Mouse (Mus musculus): ENCODE results near the gene Dnajc10. TPM values are rescaled to one million over a fixed set of nuclear protein-coding genes. Genes with fewer than 3 reads are reported as not detected.

Gene Dnajc10
- 106 and 114 TPM in 2 replicates for polyA plus RNA-seq (2014; fragmentation: Nextera tagmentation; extraction: Ambion mirVana)

DNA sequence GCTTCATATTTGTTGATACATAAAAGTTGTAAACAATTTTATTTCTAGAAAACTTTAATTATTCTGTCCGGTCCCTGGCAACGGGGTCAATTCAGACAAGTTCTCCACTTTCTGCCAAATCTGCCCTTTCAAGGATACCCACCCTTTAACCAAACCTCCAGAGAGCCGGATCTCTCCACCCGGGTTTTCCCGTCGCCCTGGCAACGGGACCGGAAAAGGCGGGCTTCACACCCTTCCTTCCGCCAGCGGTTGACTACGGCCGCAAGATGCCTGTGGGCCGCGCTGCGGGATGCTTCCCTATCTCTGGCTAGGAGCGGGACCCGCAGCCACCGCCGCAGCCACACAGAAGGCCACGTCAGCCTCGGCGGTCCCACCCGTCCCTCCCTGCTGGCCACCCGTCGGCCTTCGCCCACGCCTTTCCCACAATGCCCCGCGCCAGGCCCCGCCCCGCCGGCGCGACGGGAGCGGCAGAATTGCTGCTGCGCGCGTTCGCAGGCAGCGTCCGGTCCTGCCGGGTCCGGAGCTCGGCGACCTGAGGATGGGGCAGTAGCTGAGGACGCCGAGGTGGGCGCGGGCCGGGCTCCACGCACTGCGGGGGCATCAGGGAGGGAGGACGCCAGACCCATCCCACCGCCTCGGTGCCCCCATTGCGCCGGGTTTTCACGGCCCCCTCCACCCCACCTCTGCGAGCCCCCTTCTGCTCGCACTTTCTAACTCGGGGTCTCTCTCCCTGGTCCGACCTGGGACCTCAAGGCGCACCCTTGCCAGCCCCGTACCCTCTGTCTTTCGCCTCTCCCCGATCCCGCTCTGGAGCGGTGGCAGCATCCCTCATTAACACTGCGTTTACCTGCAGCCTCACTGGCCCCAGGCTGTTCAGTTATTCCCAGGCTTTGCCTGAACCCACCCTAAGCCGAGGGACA is at the start of gene Dnajc10:
Dnajc10 (plus strand) TSS at position 225 of the 920 bp plus-strand sequence.
- no peaks in the 10 kb centered on the region for H3K27me3 ChIP-seq (ENCODE audit: control insufficient read depth, insufficient read depth, low read length)
- peak; percentile 95 for ATAC-seq (replicated peaks; ENCODE audit: insufficient number of reproducible peaks, low FRiP score, low TSS enrichment, low read depth)
- H3K9ac ChIP-seq (replicated peaks; ENCODE audit: low read length), result peak within 1 kb of the TSS; percentile 96
- H3K27ac ChIP-seq (replicated peaks; ENCODE audit: low read depth, low read length), result peak within 1 kb of the TSS; percentile 97
- peak within 1 kb of the TSS; percentile 93 for H3K4me3 ChIP-seq (ENCODE audit: low read depth, low read length)
- peak within 1 kb of the TSS; percentile 50 for H3K4me2 ChIP-seq (ENCODE audit: low read depth, low read length)
- under 1% methylated on average over 58 of the region's 72 CpGs for WGBS
- H3K36me3 ChIP-seq (replicated peaks; ENCODE audit: control insufficient read depth, insufficient read depth, low read depth, low read length), result no peaks in the 10 kb centered on the region
- no peaks in the 10 kb centered on the region for H3K4me1 ChIP-seq (ENCODE audit: control insufficient read depth, insufficient read depth, low read length)
- no peaks in the 10 kb centered on the region for H3K9me3 ChIP-seq (replicated peaks; ENCODE audit: control insufficient read depth, low read length)
- peak; percentile 91 for DNase-seq (ENCODE audit: low spot score)

DNA sequence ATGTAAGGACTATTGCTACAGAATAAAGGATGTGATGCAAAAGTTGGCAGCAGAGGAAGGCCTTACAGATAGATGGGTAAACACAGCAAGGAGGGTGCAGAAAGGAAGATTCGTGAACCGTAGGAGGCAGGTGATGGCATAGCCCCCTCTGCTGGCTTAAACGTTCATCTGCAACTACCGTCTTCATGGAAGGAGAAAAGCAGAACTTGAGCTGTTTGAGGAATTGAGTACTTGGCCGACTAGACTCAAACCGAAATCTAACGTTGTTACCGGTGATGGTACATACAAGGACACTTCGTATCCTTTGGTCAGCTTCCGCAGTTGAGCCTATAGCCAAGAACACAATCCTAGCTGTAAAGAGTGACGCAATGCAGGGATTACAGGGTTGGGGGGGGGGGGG is 48.4 kb upstream of the Dnajc10 start:
- Histone ChIP-seq H3K4me3 (ENCODE audit: low read depth, low read length) (no peak overlapping the region), H3K27me3 (ENCODE audit: control insufficient read depth, insufficient read depth, low read length) (no peaks in the 10 kb centered on the region), H3K4me2 (ENCODE audit: low read depth, low read length) (no peak overlapping the region), H3K4me1 (ENCODE audit: control insufficient read depth, insufficient read depth, low read length) (no peaks in the 10 kb centered on the region), H3K9ac (replicated peaks; ENCODE audit: low read length) (no peak overlapping the region), H3K9me3 (replicated peaks; ENCODE audit: control insufficient read depth, low read length) (no peaks in the 10 kb centered on the region), H3K27ac (replicated peaks; ENCODE audit: low read depth, low read length) (no peak overlapping the region), H3K36me3 (replicated peaks; ENCODE audit: control insufficient read depth, insufficient read depth, low read depth, low read length) (no peaks in the 10 kb centered on the region)
- 18% methylated on average over 11 of the region's 11 CpGs for WGBS
- no peak for ATAC-seq (replicated peaks; ENCODE audit: insufficient number of reproducible peaks, low FRiP score, low TSS enrichment, low read depth)
- DNase-seq (ENCODE audit: low spot score), result peak; percentile 83

DNA sequence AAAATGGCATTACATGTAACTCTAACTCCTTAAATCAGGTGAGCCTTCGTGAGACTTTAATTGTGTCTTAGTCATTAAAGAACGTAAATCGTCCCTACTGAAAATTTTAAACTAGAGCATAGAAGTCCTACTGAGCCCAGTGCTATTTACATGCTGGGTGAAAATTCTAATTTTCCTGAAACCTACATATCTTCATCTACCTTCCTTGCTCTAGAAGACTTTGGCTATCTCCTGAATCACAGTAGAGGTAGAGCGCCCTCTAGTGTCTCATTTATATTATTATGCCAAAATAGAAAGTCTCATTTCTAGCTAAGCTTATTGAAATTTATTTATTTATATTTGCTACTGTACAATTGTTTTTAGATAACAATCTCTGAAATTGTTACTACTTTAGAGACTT is 47.2 kb upstream of the Dnajc10 start:
- 55% methylated on average over 4 of the region's 4 CpGs for WGBS
- H3K27ac ChIP-seq (replicated peaks; ENCODE audit: low read depth, low read length), result no peak overlapping the region
- no peak overlapping the region for H3K4me3 ChIP-seq (ENCODE audit: low read depth, low read length)
- ATAC-seq (replicated peaks; ENCODE audit: insufficient number of reproducible peaks, low FRiP score, low TSS enrichment, low read depth) (no peak), DNase-seq (ENCODE audit: low spot score) (peak; percentile 81)
- no peaks in the 10 kb centered on the region for H3K9me3 ChIP-seq (replicated peaks; ENCODE audit: control insufficient read depth, low read length)
- no peak overlapping the region for H3K9ac ChIP-seq (replicated peaks; ENCODE audit: low read length)
- H3K4me1 ChIP-seq (ENCODE audit: control insufficient read depth, insufficient read depth, low read length), result no peaks in the 10 kb centered on the region
- no peak overlapping the region for H3K4me2 ChIP-seq (ENCODE audit: low read depth, low read length)
- H3K27me3 ChIP-seq (ENCODE audit: control insufficient read depth, insufficient read depth, low read length), result no peaks in the 10 kb centered on the region
- no peaks in the 10 kb centered on the region for H3K36me3 ChIP-seq (replicated peaks; ENCODE audit: control insufficient read depth, insufficient read depth, low read depth, low read length)

DNA sequence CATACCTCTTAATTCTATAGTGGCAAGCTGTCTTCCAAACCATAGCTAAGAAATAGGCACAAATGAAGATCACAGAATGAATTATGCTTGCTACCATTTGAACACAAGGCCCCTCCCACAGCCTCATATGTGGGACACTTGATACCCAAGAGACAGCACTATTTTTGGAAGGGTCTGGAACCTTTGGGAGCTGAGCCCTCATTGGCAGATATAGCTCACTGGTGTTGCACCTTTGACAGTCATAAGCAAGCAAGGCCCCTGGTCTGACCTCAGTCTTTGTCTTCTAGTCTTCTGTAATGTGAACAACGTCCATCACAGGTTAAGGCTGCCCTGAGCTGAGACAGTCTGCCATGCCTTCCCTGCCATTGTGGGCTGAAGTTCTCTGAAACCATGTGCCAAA is 43.8 kb upstream of the Dnajc10 start:
- no peak for ATAC-seq (replicated peaks; ENCODE audit: insufficient number of reproducible peaks, low FRiP score, low TSS enrichment, low read depth)
- H3K27ac ChIP-seq (replicated peaks; ENCODE audit: low read depth, low read length), result no peak overlapping the region
- no peak overlapping the region for H3K9ac ChIP-seq (replicated peaks; ENCODE audit: low read length)
- H3K4me3 ChIP-seq (ENCODE audit: low read depth, low read length), result no peak overlapping the region
- no peaks in the 10 kb centered on the region for H3K36me3 ChIP-seq (replicated peaks; ENCODE audit: control insufficient read depth, insufficient read depth, low read depth, low read length)
- no peaks in the 10 kb centered on the region for H3K9me3 ChIP-seq (replicated peaks; ENCODE audit: control insufficient read depth, low read length)
- 77% methylated on average over 1 of the region's 1 CpGs for WGBS
- DNase-seq (ENCODE audit: low spot score), result no peak
- no peaks in the 10 kb centered on the region for H3K27me3 ChIP-seq (ENCODE audit: control insufficient read depth, insufficient read depth, low read length)
- no peaks in the 10 kb centered on the region for H3K4me1 ChIP-seq (ENCODE audit: control insufficient read depth, insufficient read depth, low read length)
- H3K4me2 ChIP-seq (ENCODE audit: low read depth, low read length), result no peak overlapping the region

DNA sequence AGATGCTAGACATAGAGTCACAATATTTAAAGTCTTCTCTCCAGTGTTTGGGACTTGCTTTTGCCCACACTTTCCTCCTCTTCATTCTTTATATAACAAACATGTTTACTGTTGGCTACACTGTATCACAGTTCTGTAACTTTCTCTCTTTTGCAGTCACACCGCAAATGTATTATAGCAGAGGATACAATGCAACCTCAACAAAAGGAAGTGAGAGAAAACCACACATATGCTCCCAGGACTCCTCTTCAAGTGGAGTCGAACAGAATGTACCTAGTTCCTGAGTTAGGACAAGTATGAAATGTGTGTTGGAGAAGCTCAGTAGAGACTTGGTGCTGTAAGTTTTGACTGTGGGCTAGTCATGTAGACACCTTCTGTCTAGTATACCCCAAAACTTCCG is 42.2 kb upstream of the Dnajc10 start:
- Histone ChIP-seq H3K4me2 (ENCODE audit: low read depth, low read length) (no peak overlapping the region), H3K4me1 (ENCODE audit: control insufficient read depth, insufficient read depth, low read length) (no peaks in the 10 kb centered on the region), H3K27me3 (ENCODE audit: control insufficient read depth, insufficient read depth, low read length) (no peaks in the 10 kb centered on the region), H3K36me3 (replicated peaks; ENCODE audit: control insufficient read depth, insufficient read depth, low read depth, low read length) (no peaks in the 10 kb centered on the region), H3K9me3 (replicated peaks; ENCODE audit: control insufficient read depth, low read length) (no peaks in the 10 kb centered on the region), H3K9ac (replicated peaks; ENCODE audit: low read length) (no peak overlapping the region), H3K27ac (replicated peaks; ENCODE audit: low read depth, low read length) (no peak overlapping the region), H3K4me3 (ENCODE audit: low read depth, low read length) (no peak overlapping the region)
- DNase-seq (ENCODE audit: low spot score), result no peak
- ATAC-seq (replicated peaks; ENCODE audit: insufficient number of reproducible peaks, low FRiP score, low TSS enrichment, low read depth), result no peak
- 90% methylated on average over 3 of the region's 3 CpGs for WGBS

DNA sequence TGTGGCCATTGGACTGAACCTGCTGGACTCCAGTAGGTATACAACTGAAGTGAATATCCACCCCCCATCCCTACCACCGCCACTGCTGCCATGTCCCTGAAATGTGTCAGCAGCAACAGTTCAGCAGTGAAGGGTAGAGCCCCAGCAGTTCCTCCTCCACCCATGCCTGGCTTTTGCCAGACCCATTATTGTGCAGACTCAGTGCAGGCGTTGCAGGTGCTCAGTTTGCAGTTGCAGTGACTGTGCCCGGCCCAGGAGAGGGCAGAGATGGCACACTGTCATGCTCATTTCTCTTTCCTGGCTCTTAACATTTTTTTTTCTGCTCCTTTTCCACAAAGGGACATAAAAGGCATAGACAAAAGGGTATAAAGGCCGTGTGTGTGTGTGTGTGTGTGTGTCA is 41.5 kb upstream of the Dnajc10 start:
- no peaks in the 10 kb centered on the region for H3K27me3 ChIP-seq (ENCODE audit: control insufficient read depth, insufficient read depth, low read length)
- H3K27ac ChIP-seq (replicated peaks; ENCODE audit: low read depth, low read length), result no peak overlapping the region
- H3K9me3 ChIP-seq (replicated peaks; ENCODE audit: control insufficient read depth, low read length), result no peaks in the 10 kb centered on the region
- WGBS, result 81% methylated on average over 4 of the region's 4 CpGs
- H3K4me3 ChIP-seq (ENCODE audit: low read depth, low read length), result no peak overlapping the region
- DNase-seq (ENCODE audit: low spot score), result no peak
- H3K4me2 ChIP-seq (ENCODE audit: low read depth, low read length), result no peak overlapping the region
- no peak for ATAC-seq (replicated peaks; ENCODE audit: insufficient number of reproducible peaks, low FRiP score, low TSS enrichment, low read depth)
- H3K36me3 ChIP-seq (replicated peaks; ENCODE audit: control insufficient read depth, insufficient read depth, low read depth, low read length), result no peaks in the 10 kb centered on the region
- no peak overlapping the region for H3K9ac ChIP-seq (replicated peaks; ENCODE audit: low read length)
- no peaks in the 10 kb centered on the region for H3K4me1 ChIP-seq (ENCODE audit: control insufficient read depth, insufficient read depth, low read length)

DNA sequence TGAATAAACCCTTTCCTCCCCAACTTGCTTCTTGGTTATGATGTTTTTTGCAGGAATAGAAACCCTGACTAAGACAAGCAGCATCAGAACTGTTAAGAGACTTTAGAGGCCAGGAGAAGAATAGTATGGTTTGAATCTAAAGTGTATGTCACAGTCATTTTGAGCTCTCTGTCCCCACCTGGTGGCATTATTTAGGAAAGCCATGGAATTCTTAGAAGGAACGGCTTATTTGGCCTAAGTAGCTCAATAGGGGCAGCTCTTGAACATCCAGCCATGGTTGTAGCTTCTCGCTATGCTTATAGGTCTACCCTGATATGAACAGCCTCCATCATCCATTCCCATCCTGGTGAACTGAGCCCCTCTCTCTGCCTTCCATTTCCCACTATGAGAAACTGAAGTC is 40.1 kb upstream of the Dnajc10 start:
- Histone ChIP-seq H3K9me3 (replicated peaks; ENCODE audit: control insufficient read depth, low read length) (no peaks in the 10 kb centered on the region), H3K27ac (replicated peaks; ENCODE audit: low read depth, low read length) (no peak overlapping the region), H3K4me2 (ENCODE audit: low read depth, low read length) (no peak overlapping the region), H3K4me3 (ENCODE audit: low read depth, low read length) (no peak overlapping the region), H3K4me1 (ENCODE audit: control insufficient read depth, insufficient read depth, low read length) (no peaks in the 10 kb centered on the region), H3K27me3 (ENCODE audit: control insufficient read depth, insufficient read depth, low read length) (no peaks in the 10 kb centered on the region), H3K9ac (replicated peaks; ENCODE audit: low read length) (no peak overlapping the region), H3K36me3 (replicated peaks; ENCODE audit: control insufficient read depth, insufficient read depth, low read depth, low read length) (no peaks in the 10 kb centered on the region)
- ATAC-seq (replicated peaks; ENCODE audit: insufficient number of reproducible peaks, low FRiP score, low TSS enrichment, low read depth), result no peak
- WGBS, result 51% methylated on average over 2 of the region's 2 CpGs
- peak; percentile 79 for DNase-seq (ENCODE audit: low spot score)

DNA sequence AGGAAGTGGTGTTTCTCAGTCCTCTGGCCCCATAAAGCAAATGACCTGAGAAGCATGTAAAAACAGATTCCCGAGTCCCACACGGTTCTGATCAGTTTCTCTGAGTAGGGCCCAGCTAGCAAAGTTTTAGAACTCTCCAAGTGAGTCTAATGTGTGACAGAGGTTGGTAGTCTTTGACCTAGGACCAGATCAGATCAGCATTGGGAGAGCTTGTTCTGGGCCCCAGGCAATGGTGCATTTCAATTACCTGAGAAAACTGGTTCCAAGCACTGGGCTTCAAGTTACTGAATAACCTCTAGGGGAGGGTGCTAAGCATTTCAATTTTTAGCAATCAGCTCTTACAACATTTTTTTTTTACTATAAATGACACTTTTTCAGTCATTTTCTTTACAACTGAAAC is 33.1 kb upstream of the Dnajc10 start:
- no peak for DNase-seq (ENCODE audit: low spot score)
- no peak overlapping the region for H3K4me3 ChIP-seq (ENCODE audit: low read depth, low read length)
- H3K36me3 ChIP-seq (replicated peaks; ENCODE audit: control insufficient read depth, insufficient read depth, low read depth, low read length), result no peaks in the 10 kb centered on the region
- no peaks in the 10 kb centered on the region for H3K27me3 ChIP-seq (ENCODE audit: control insufficient read depth, insufficient read depth, low read length)
- no peak overlapping the region for H3K4me2 ChIP-seq (ENCODE audit: low read depth, low read length)
- H3K9me3 ChIP-seq (replicated peaks; ENCODE audit: control insufficient read depth, low read length), result no peaks in the 10 kb centered on the region
- H3K4me1 ChIP-seq (ENCODE audit: control insufficient read depth, insufficient read depth, low read length), result no peaks in the 10 kb centered on the region
- no peak overlapping the region for H3K27ac ChIP-seq (replicated peaks; ENCODE audit: low read depth, low read length)
- H3K9ac ChIP-seq (replicated peaks; ENCODE audit: low read length), result no peak overlapping the region
- 72% methylated on average over 2 of the region's 2 CpGs for WGBS
- no peak for ATAC-seq (replicated peaks; ENCODE audit: insufficient number of reproducible peaks, low FRiP score, low TSS enrichment, low read depth)

All from embryonic facial prominence, embryonic 11.5 days (tissue).